Mouse (Mus musculus) cortical plate, adult 2 months (tissue): ENCODE results near the gene Ttll12.
A peak's percentile ranks its signal among the peaks of the same experiment; 100 is the strongest.

Experiments used
- CTCF ChIP-seq: fragments of 200-500 bp; IDR thresholded peaks from 2 replicates; pipeline ENCODE4 v1.5.1; 2011; ENCODE audit warnings: mild to moderate bottlenecking, control low read depth, low read length; ENCODE audit not compliant: insufficient read depth; ENCODE audit errors: extremely low read depth
- POLR2A ChIP-seq: fragments of 200-500 bp; IDR thresholded peaks from 2 replicates; pipeline ENCODE4 v1.6.1; 2011; ENCODE audit warnings: mild to moderate bottlenecking, low read length, control low read depth; ENCODE audit not compliant: insufficient read depth; ENCODE audit errors: extremely low read depth

DNA sequence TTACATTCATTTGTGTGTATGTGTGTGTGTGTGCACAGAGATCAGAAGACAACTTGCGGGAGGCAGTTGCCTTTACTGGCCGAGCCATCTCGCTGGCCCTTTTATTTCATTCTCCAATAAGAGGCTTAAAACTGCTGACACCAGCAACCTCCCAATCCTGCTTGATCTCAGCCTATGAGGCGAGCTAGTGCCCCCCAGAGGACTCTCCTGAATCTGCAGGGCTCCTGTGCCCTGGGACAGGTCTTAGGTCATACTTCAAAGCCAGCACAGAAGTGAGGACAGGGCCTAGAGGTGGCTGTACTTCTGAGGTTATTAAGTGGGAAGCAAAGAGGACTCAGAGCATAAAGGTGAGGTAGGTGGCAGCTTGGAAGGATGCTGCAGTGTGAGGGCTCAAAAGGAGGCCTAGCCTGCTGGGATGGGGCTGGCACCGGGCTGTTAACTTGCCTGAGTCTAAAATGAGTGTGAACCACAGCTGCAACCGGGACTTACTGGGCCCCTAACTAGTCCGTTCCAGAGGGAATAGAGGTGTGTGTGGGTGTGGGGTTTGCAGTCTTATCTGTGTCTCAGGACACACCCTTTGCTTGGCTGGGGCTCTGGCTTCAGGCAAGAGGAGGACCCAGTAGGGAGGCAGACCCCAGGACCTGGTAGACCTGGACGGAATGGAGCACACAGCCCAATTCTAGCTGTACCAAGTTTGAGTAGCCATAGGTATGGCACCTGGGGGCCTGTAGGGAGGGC is 11.4 kb downstream of the Ttll12 start:
- TF ChIP-seq POLR2A (no peak), CTCF (peak; percentile 44)
